Mouse (Mus musculus): Measurements from ENCODE around the gene Trim32. TPM values are rescaled to one million over a fixed set of nuclear protein-coding genes. Genes with fewer than 3 reads are reported as not detected.

Gene Trim32
- polyA plus RNA-seq (2016; fragmentation: Nextera tagmentation; extraction: Ambion mirVana) = 41.8 and 46.3 TPM in 2 replicates

DNA sequence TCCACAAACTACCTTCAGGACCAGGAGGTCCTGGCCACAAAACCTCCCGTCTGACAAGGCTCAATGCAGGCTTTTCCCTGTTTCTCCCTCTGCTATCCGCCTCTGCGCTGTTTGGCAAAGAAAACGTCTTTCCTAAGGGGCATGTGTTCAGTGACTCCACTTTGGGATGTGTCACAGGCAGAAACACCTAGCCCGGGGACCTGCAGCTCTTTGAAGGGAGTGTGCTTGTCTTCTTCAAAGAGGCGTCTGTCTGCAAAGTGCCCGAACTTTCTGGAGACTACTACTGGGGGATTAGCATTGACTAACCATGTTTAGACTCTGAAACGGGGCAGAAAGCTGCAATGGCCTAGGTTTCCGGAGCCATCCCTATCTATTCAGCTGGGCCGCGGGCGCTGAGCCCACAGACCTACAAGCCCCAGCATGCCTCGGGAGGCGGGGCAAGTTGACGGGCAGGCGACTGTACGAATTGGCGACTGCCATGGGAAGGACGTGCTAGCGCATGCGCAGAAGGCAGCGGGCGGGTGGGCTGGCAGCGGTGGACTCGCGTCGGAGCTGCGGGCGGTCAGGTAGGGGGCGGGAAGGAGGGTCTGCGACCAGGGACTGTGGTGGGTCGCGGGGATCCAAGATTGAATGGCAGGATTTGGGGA is at the start of gene Trim32:
TSS of gene Trim32 (plus strand) at position 483 of the 647 bp plus-strand sequence.
- Histone ChIP-seq H3K27me3 (ENCODE audit: insufficient read depth, poor library complexity, severe bottlenecking) (no peaks in the 10 kb centered on the region), H3K9me3 (no peaks in the 10 kb centered on the region), H3K4me1 (peaks cover 33% of the 10 kb centered on the region), H3K4me3 (peak within 1 kb of the TSS; percentile 81), H3K27ac (peak within 1 kb of the TSS; percentile 91), H3K36me3 (no peaks in the 10 kb centered on the region)
- DNase-seq (ENCODE audit: low spot score) = peak; percentile 98
- 3% methylated on average over 33 of the region's 33 CpGs for WGBS

GRCm38 (mm10) chr4:65565493-65565892 is 39.3 kb upstream of the Trim32 start:
- WGBS = 69% methylated on average over 4 of the region's 4 CpGs
- Histone ChIP-seq H3K9me3 (no peaks in the 10 kb centered on the region), H3K27me3 (ENCODE audit: insufficient read depth, poor library complexity, severe bottlenecking) (no peaks in the 10 kb centered on the region), H3K27ac (no peak overlapping the region), H3K4me3 (no peak overlapping the region), H3K4me1 (no peaks in the 10 kb centered on the region), H3K36me3 (no peaks in the 10 kb centered on the region)
- no peak for DNase-seq (ENCODE audit: low spot score)

GRCm38 (mm10) chr4:65580254-65580653 is 24.5 kb upstream of the Trim32 start:
- Histone ChIP-seq H3K36me3 (no peaks in the 10 kb centered on the region), H3K27ac (no peak overlapping the region), H3K9me3 (no peaks in the 10 kb centered on the region), H3K4me3 (no peak overlapping the region), H3K4me1 (no peaks in the 10 kb centered on the region), H3K27me3 (ENCODE audit: insufficient read depth, poor library complexity, severe bottlenecking) (no peaks in the 10 kb centered on the region)
- WGBS = 63% methylated on average over 1 of the region's 1 CpGs
- no peak for DNase-seq (ENCODE audit: low spot score)

- no peak for DNase-seq (ENCODE audit: low spot score)
- H3K4me3 ChIP-seq = no peak overlapping the region
- H3K36me3 ChIP-seq = no peaks in the 10 kb centered on the region
- H3K4me1 ChIP-seq = no peaks in the 10 kb centered on the region
- no peaks in the 10 kb centered on the region for H3K9me3 ChIP-seq
- H3K27ac ChIP-seq = no peak overlapping the region
- peaks cover 7% of the 10 kb centered on the region; the same call in 1 of the 2 replicates for H3K27me3 ChIP-seq (ENCODE audit: insufficient read depth, poor library complexity, severe bottlenecking)
- WGBS = 38% methylated on average over 5 of the region's 5 CpGs
Observed at GRCm38 (mm10) chr4:65586947-65587346, 17.8 kb upstream of the Trim32 start.

DNA sequence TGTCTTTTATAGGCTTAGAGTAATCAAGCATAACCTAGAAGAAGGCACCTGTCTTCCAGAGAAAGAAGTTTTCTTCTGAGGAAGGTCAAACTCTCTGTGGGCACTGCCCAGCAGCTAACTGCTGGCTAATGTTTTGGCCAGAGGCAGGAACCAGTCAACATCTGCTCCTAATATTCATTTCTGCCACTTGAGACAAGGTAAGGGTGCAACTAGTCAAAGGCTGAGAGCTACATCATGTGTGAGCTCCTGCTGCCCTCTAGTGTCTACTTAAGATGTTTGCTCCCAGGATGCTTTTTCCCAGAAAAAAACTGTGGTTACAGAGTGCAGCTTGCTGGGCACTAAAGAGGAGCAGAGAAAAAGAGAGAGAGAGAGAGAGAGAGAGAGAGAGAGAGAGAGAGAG is 15.0 kb upstream of the Trim32 start:
- DNase-seq (ENCODE audit: low spot score) = peak; percentile 78
- Histone ChIP-seq H3K27me3 (ENCODE audit: insufficient read depth, poor library complexity, severe bottlenecking) (peaks cover 7% of the 10 kb centered on the region; the same call in 1 of the 2 replicates), H3K9me3 (no peaks in the 10 kb centered on the region), H3K36me3 (no peaks in the 10 kb centered on the region), H3K27ac (no peak overlapping the region), H3K4me1 (no peaks in the 10 kb centered on the region), H3K4me3 (no peak overlapping the region)

- H3K9me3 ChIP-seq = no peaks in the 10 kb centered on the region
- H3K4me3 ChIP-seq = no peak overlapping the region
- DNase-seq (ENCODE audit: low spot score) = no peak
- H3K36me3 ChIP-seq = no peaks in the 10 kb centered on the region
- no peaks in the 10 kb centered on the region for H3K4me1 ChIP-seq
- H3K27me3 ChIP-seq (ENCODE audit: insufficient read depth, poor library complexity, severe bottlenecking) = peaks cover 7% of the 10 kb centered on the region; the same call in 1 of the 2 replicates
- WGBS = 60% methylated on average over 5 of the region's 5 CpGs
- H3K27ac ChIP-seq = no peak overlapping the region
Observed at GRCm38 (mm10) chr4:65594601-65595369, 10.0 kb upstream of the Trim32 start.

DNA sequence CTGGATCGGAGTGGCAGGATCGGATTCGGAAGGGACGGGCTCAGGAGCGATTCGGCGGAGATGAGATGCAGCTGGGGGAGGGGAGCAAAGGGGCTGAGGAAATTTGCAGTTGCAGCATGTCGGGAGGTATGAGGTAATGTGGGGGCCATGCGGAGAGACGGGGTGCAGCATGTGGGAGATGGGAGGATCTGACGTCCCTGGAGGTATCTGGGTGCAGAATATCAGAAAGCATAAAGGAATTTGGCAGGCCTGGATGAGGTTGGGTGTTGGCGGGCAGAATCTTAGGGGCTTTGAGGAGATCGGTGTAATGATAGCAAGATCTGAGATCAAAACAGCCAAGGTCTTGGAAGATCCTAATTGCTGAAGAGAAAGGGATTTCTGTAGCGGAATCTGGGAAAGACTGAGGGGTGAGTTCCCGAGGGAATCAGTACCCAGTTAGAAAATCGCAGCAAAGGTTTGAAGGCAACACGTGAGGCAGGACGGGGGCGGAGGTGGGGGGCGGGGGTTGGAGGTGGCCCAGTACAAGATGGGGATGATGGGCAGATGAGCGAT is 441 bp downstream of the Trim32 start:
- WGBS = under 1% methylated on average over 21 of the region's 21 CpGs
- Histone ChIP-seq H3K27me3 (ENCODE audit: insufficient read depth, poor library complexity, severe bottlenecking) (no peaks in the 10 kb centered on the region), H3K27ac (peak overlapping the region; percentile 91), H3K36me3 (no peaks in the 10 kb centered on the region), H3K9me3 (no peaks in the 10 kb centered on the region), H3K4me1 (peaks cover 33% of the 10 kb centered on the region), H3K4me3 (peak overlapping the region; percentile 81)
- DNase-seq (ENCODE audit: low spot score) = no peak

GRCm38 (mm10) chr4:65607184-65607631 is 2.4 kb downstream of the Trim32 start:
- 25% methylated on average over 10 of the region's 10 CpGs for WGBS
- H3K4me1 ChIP-seq = peaks cover 33% of the 10 kb centered on the region

GRCm38 (mm10) chr4:65608112-65608511 is 3.3 kb downstream of the Trim32 start:
- no peaks in the 10 kb centered on the region for H3K27me3 ChIP-seq (ENCODE audit: insufficient read depth, poor library complexity, severe bottlenecking)
- H3K4me3 ChIP-seq = no peak overlapping the region
- no peak for DNase-seq (ENCODE audit: low spot score)
- H3K27ac ChIP-seq = no peak overlapping the region
- 81% methylated on average over 4 of the region's 4 CpGs for WGBS
- no peaks in the 10 kb centered on the region for H3K9me3 ChIP-seq
- H3K4me1 ChIP-seq = peaks cover 33% of the 10 kb centered on the region
- peaks cover 3% of the 10 kb centered on the region for H3K36me3 ChIP-seq

More at GRCm38 (mm10) chr4:65607184-65607631, 2.4 kb downstream of the Trim32 start:
- peak overlapping the region; percentile 44 for H3K27ac ChIP-seq
- H3K9me3 ChIP-seq = no peaks in the 10 kb centered on the region
- no peaks in the 10 kb centered on the region for H3K27me3 ChIP-seq (ENCODE audit: insufficient read depth, poor library complexity, severe bottlenecking)
- H3K36me3 ChIP-seq = no peaks in the 10 kb centered on the region
- peak overlapping the region; percentile 31 for H3K4me3 ChIP-seq
- DNase-seq (ENCODE audit: low spot score) = peak; percentile 77

GRCm38 (mm10) chr4:65610329-65610728 is 5.5 kb downstream of the Trim32 start:
- 72% methylated on average over 5 of the region's 5 CpGs for WGBS
- Histone ChIP-seq H3K4me3 (no peak overlapping the region), H3K36me3 (peaks cover 25% of the 10 kb centered on the region), H3K4me1 (peaks cover 26% of the 10 kb centered on the region), H3K27ac (no peak overlapping the region), H3K9me3 (no peaks in the 10 kb centered on the region), H3K27me3 (ENCODE audit: insufficient read depth, poor library complexity, severe bottlenecking) (no peaks in the 10 kb centered on the region)
- DNase-seq (ENCODE audit: low spot score) = no peak

DNA sequence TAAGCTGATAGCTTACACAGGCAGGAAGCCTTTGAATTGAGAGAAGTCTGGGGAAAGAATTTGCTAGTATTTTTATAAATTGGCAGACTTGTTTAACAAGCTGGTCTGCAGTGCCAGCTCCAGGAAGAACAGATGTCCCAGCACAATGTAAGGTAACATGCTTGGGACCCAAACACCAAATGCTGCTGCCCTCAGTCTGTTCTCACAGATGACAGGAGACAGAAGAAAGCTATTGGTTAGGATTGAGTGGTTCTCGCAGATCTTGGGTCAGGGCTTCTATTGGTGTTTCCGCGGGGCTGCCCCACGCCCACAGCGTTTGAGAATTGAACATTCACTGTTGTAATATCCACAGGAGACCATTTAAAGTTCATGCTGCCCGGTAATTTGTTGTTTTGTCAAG is 6.1 kb downstream of the Trim32 start:
- peaks cover 24% of the 10 kb centered on the region for H3K4me1 ChIP-seq
- no peaks in the 10 kb centered on the region for H3K27me3 ChIP-seq (ENCODE audit: insufficient read depth, poor library complexity, severe bottlenecking)
- DNase-seq (ENCODE audit: low spot score) = no peak
- H3K4me3 ChIP-seq = no peak overlapping the region
- H3K27ac ChIP-seq = no peak overlapping the region
- H3K36me3 ChIP-seq = peaks cover 31% of the 10 kb centered on the region
- 92% methylated on average over 6 of the region's 6 CpGs for WGBS
- no peaks in the 10 kb centered on the region for H3K9me3 ChIP-seq

DNA sequence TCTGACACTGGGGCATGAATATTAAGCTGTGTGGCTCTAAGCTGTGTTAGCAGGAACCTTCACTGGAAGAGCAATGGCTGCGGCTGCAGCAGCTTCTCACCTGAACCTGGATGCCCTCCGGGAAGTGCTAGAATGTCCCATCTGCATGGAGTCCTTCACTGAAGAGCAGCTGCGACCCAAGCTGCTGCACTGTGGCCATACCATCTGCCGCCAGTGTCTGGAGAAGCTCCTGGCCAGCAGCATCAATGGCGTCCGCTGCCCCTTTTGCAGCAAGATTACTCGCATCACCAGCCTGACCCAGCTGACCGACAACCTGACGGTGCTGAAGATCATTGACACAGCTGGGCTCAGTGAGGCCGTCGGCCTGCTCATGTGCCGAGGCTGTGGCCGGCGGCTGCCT is 8.3 kb downstream of the Trim32 start:
- no peak overlapping the region for H3K4me3 ChIP-seq

DNA sequence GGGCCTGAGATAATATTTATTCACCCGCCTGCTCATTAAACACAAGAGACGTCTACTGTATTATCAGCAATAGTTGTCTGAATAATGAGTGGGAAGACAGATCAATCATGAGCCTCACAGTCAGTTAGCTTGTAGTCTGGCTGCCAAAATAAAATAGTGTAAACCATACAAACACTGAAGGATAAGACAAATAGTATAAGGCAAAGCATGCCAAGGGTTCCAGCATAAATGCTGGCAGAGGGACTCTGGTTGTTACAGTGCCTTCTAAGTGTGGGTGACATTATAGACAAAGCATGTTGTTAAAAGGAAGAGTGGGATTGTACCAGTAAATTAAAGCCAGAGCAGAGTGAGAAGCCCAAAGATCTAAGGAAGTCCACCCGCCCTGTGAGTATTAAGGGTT is 15.3 kb downstream of the Trim32 start:
- Histone ChIP-seq H3K36me3 (peaks cover 23% of the 10 kb centered on the region), H3K27me3 (ENCODE audit: insufficient read depth, poor library complexity, severe bottlenecking) (no peaks in the 10 kb centered on the region), H3K4me1 (no peaks in the 10 kb centered on the region), H3K27ac (no peak overlapping the region), H3K4me3 (no peak overlapping the region), H3K9me3 (no peaks in the 10 kb centered on the region)
- no peak for DNase-seq (ENCODE audit: low spot score)
- 83% methylated on average over 3 of the region's 3 CpGs for WGBS

More for the DNA sequence above, 8.3 kb downstream of the Trim32 start:
- 96% methylated on average over 14 of the region's 14 CpGs for WGBS
- DNase-seq (ENCODE audit: low spot score) = no peak
- peaks cover 1% of the 10 kb centered on the region; the same call in 1 of the 2 replicates for H3K4me1 ChIP-seq
- H3K27ac ChIP-seq = no peak overlapping the region
- H3K9me3 ChIP-seq = no peaks in the 10 kb centered on the region
- peaks cover 46% of the 10 kb centered on the region for H3K36me3 ChIP-seq
- H3K27me3 ChIP-seq (ENCODE audit: insufficient read depth, poor library complexity, severe bottlenecking) = no peaks in the 10 kb centered on the region
